Mouse (Mus musculus) CH12.LX (cell line): ENCODE measurements around the gene Zfyve28. TPM values are rescaled to one million over a fixed set of nuclear protein-coding genes. Genes with fewer than 3 reads are reported as not detected.

Experiments
- DNase-seq: peaks from one replicate; pipeline ENCODE4 v3.0.0-alpha.2; 2013; ENCODE audit errors: extremely low read depth
- H3K27ac ChIP-seq: 2 replicates; pipeline ENCODE4 v1.5.1; 2012; ENCODE audit warnings: low read depth, mild to moderate bottlenecking, control low read depth, moderate library complexity; ENCODE audit not compliant: insufficient read depth
- H3K27me3 ChIP-seq: replicated peaks from 2 replicates; pipeline ENCODE3; 2012; ENCODE audit warnings: inconsistent platforms
- H3K36me3 ChIP-seq, 2 experiments: replicated peaks in 1 of 2; 2 replicates each; pipeline versions ENCODE3 to v1.6.1; 2012; ENCODE audit warnings: inconsistent platforms in 1 of 2, low read length in 1 of 2, mild to moderate bottlenecking in 1 of 2, mixed read lengths in 1 of 2, moderate library complexity in 1 of 2; ENCODE audit not compliant: control insufficient read depth in 1 of 2, insufficient read depth in 1 of 2
- H3K4me1 ChIP-seq, 2 experiments: 2 replicates each; pipeline ENCODE4 v1.6.1; 2012; ENCODE audit warnings: inconsistent platforms in 1 of 2, moderate library complexity in 1 of 2; ENCODE audit not compliant: insufficient read depth in 2 of 2, control insufficient read depth in 1 of 2
- H3K4me2 ChIP-seq: 2 replicates; pipeline ENCODE4 v1.6.1; 2012; ENCODE audit warnings: low read depth, mild to moderate bottlenecking, control low read depth; ENCODE audit not compliant: poor library complexity, insufficient read depth, severe bottlenecking
- H3K4me3 ChIP-seq, 3 experiments: fragments of 150-350 bp in 1 of 3; sonication (generic) in 1 of 3; replicated peaks in 1 of 3; 2 replicates each; pipeline versions ENCODE3 to v1.5.1; 2011 to 2012; ENCODE audit warnings: low read depth in 2 of 3, low read length in 2 of 3, mild to moderate bottlenecking in 2 of 3, moderate library complexity in 2 of 3, control low read depth in 1 of 3, improper control_type of control experiment in 1 of 3, inconsistent platforms in 1 of 3, mixed read lengths in 1 of 3; ENCODE audit not compliant: poor library complexity in 1 of 3
- H3K79me2 ChIP-seq: replicated peaks from 2 replicates; pipeline ENCODE4 v1.6.1; 2012; ENCODE audit warnings: mild to moderate bottlenecking, moderate library complexity; ENCODE audit not compliant: control insufficient read depth, poor library complexity, insufficient read depth, severe bottlenecking; ENCODE audit errors: extremely low read depth
- H3K9ac ChIP-seq: 2 replicates; pipeline ENCODE4 v1.6.1; 2012; ENCODE audit warnings: low read depth, mild to moderate bottlenecking, control low read depth, moderate library complexity; ENCODE audit not compliant: insufficient read depth
- H3K9me3 ChIP-seq: replicated peaks from 2 replicates; pipeline ENCODE3; 2012; ENCODE audit warnings: low read length, inconsistent platforms, mixed read lengths
- BHLHE40 ChIP-seq: IDR thresholded peaks from 2 replicates; pipeline ENCODE4 v1.6.1; 2011; ENCODE audit warnings: mild to moderate bottlenecking, low read depth, low read length, improper control_type of control experiment
- CHD1 ChIP-seq: IDR thresholded peaks from 2 replicates; pipeline ENCODE4 v1.6.1; 2012; ENCODE audit warnings: low read depth, low read length, improper control_type of control experiment, inconsistent platforms
- CTCF ChIP-seq, 2 experiments: IDR thresholded peaks in 1 of 2; conservative IDR thresholded peaks in 1 of 2; 2 replicates each; pipeline ENCODE4 v1.5.1; 2011 to 2012; ENCODE audit warnings: low read depth in 2 of 2, low read length in 2 of 2, improper control_type of control experiment in 1 of 2, inconsistent platforms in 1 of 2, mild to moderate bottlenecking in 1 of 2, moderate library complexity in 1 of 2
- E2F4 ChIP-seq: IDR thresholded peaks from 2 replicates; pipeline ENCODE4 v1.6.1; 2011; ENCODE audit warnings: low read depth, low read length, improper control_type of control experiment; ENCODE audit not compliant: insufficient replicate concordance
- ELF1 ChIP-seq: IDR thresholded peaks from 2 replicates; pipeline ENCODE4 v1.6.1; 2014; ENCODE audit warnings: low read depth, mild to moderate bottlenecking, inconsistent platforms, low read length, improper control_type of control experiment
- ETS1 ChIP-seq: conservative IDR thresholded peaks from 2 replicates; pipeline ENCODE4 v1.6.1; 2012; ENCODE audit warnings: low read depth, mild to moderate bottlenecking, inconsistent platforms, low read length, improper control_type of control experiment, moderate library complexity
- GABPA ChIP-seq: IDR thresholded peaks from 2 replicates; pipeline ENCODE4 v1.6.1; 2012; ENCODE audit warnings: low read depth, low read length, improper control_type of control experiment, inconsistent platforms; ENCODE audit not compliant: insufficient replicate concordance
- HCFC1 ChIP-seq: IDR thresholded peaks from 2 replicates; pipeline ENCODE4 v1.6.1; 2012; ENCODE audit warnings: low read depth, mild to moderate bottlenecking, inconsistent platforms, low read length, improper control_type of control experiment
- IRF4 ChIP-seq: IDR thresholded peaks from 2 replicates; pipeline ENCODE4 v1.6.1; 2014; ENCODE audit warnings: low read depth, mild to moderate bottlenecking, inconsistent platforms, low read length, improper control_type of control experiment
- JUN ChIP-seq: IDR thresholded peaks from 2 replicates; pipeline ENCODE4 v1.6.1; 2011; ENCODE audit warnings: low read depth, mild to moderate bottlenecking, low read length, improper control_type of control experiment, moderate library complexity; ENCODE audit not compliant: insufficient read depth
- KAT2A ChIP-seq: IDR thresholded peaks from 2 replicates; pipeline ENCODE4 v1.6.1; 2012; ENCODE audit warnings: low read length, improper control_type of control experiment, inconsistent platforms; ENCODE audit not compliant: insufficient replicate concordance
- MAFK ChIP-seq: IDR thresholded peaks from 2 replicates; pipeline ENCODE4 v1.6.1; 2011; ENCODE audit warnings: low read length, improper control_type of control experiment; ENCODE audit not compliant: insufficient replicate concordance
- MAX ChIP-seq: IDR thresholded peaks from 2 replicates; pipeline ENCODE4 v1.6.1; 2011; ENCODE audit warnings: low read length, improper control_type of control experiment
- MEF2A ChIP-seq: IDR thresholded peaks from 2 replicates; pipeline ENCODE4 v1.6.1; 2014; ENCODE audit warnings: low read depth, mild to moderate bottlenecking, inconsistent platforms, low read length, improper control_type of control experiment, borderline replicate concordance
- MYC ChIP-seq: IDR thresholded peaks from 2 replicates; pipeline ENCODE4 v1.6.1; 2011; ENCODE audit warnings: low read depth, mild to moderate bottlenecking, improper control_type of control experiment, low read length
- NRF1 ChIP-seq: IDR thresholded peaks from 2 replicates; pipeline ENCODE4 v1.6.1; 2014; ENCODE audit warnings: low read depth, mild to moderate bottlenecking, inconsistent platforms, low read length, improper control_type of control experiment, moderate library complexity
- RAD21 ChIP-seq: IDR thresholded peaks from 2 replicates; pipeline ENCODE4 v1.6.1; 2011; ENCODE audit warnings: low read depth, mild to moderate bottlenecking, low read length, improper control_type of control experiment, moderate library complexity
- RCOR1 ChIP-seq: conservative IDR thresholded peaks from 2 replicates; pipeline ENCODE4 v1.6.1; 2012; ENCODE audit warnings: low read depth, mild to moderate bottlenecking, inconsistent platforms, low read length, improper control_type of control experiment
- SIN3A ChIP-seq: IDR thresholded peaks from 2 replicates; pipeline ENCODE4 v1.6.1; 2012; ENCODE audit warnings: low read length, improper control_type of control experiment, inconsistent platforms
- SMC3 ChIP-seq: IDR thresholded peaks from 2 replicates; pipeline ENCODE4 v1.6.1; 2011; ENCODE audit warnings: low read depth, low read length, improper control_type of control experiment
- TBP ChIP-seq: conservative IDR thresholded peaks from 2 replicates; pipeline ENCODE4 v1.6.1; 2011; ENCODE audit warnings: low read depth, low read length, improper control_type of control experiment
- TCF12 ChIP-seq: IDR thresholded peaks from 2 replicates; pipeline ENCODE4 v1.6.1; 2014; ENCODE audit warnings: low read depth, mild to moderate bottlenecking, inconsistent platforms, low read length, improper control_type of control experiment
- ZC3H11A ChIP-seq: IDR thresholded peaks from 2 replicates; pipeline ENCODE4 v1.6.1; 2012; ENCODE audit warnings: low read depth, mild to moderate bottlenecking, inconsistent platforms, low read length, improper control_type of control experiment
- dilution Hi-C: fragments of 300-500 bp; cut with MboI; formaldehyde crosslinking; loops from 2 replicates; pipeline ENCODE4 v1.14.3; 2020; ENCODE audit warnings: low sequenced_read_pairs; ENCODE audit not compliant: extremely low pct_unique_long_range_greater_than_20kb, extremely low pct_ligation_motif_present
- in situ Hi-C: fragments of 300-500 bp; cut with MboI; formaldehyde crosslinking; loops from 3 replicates; pipeline ENCODE4 v1.14.3; 2019; ENCODE audit warnings: low sequenced_read_pairs, low pct_ligation_motif_present, low pct_unique_long_range_greater_than_20kb, mixed read lengths
- polyA plus RNA-seq: library from polyadenylated mRNA; unstranded; fragments of >175 nt; gene quantifications from 2 replicates; pipeline ENCODE4 v1.2.1, GENCODE M21; 2012; ENCODE audit warnings: low read depth; ENCODE audit not compliant: insufficient read length
- total RNA-seq, 2 experiments: library from RNA; depleted of rRNA; stranded (reverse); fragments of 300-350 nt in 1 of 2; fragments of >200 nt in 1 of 2; gene quantifications; 2 replicates each; pipeline ENCODE4 v1.2.3; 2012 to 2014

Gene Zfyve28
- total and polyA plus RNA-seq, 3 experiments, result 1.7 to 2.8 (median 2.0) TPM

DNA sequence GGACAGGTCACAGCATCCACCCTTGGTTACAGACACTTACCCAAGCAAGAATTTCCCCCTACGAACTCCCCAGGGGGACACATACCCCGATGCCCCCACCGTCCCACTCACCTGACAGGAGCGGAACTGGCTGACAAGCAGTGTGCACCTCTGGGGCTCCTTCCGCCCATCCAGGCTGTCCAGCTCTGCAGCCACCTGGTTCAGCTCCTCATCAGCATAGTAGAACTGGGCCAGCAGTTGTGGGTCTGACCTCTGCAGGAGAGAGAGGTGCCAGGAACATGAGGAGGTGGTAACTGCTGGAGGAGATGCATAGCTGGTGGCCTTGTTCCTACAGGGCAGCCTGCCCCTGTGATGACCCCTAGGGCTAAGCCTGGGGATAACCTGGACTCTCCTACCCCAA lies 45.2 kb downstream of the Zfyve28 start:
- dilution Hi-C loops, result no loop called here
- Histone ChIP-seq H3K27ac (no peak overlapping the region), H3K4me1 (peaks cover 17 to 60% of the 10 kb centered on the region in 2 experiments), H3K36me3 (no peaks in the 10 kb centered on the region), H3K4me3 (no peak overlapping the region), H3K79me2 (no peaks in the 10 kb centered on the region), H3K4me2 (no peak overlapping the region), H3K27me3 (no peaks in the 10 kb centered on the region), H3K9ac (no peak overlapping the region), H3K9me3 (no peaks in the 10 kb centered on the region)
- in situ Hi-C loops, result no loop called here
- DNase-seq, result no peak
- TF ChIP-seq SMC3 (no peak), MAFK (no peak), JUN (no peak), NRF1 (no peak), RAD21 (no peak), E2F4 (no peak), MEF2A (no peak), CHD1 (no peak), HCFC1 (no peak), MYC (no peak), KAT2A (no peak)
- TF ChIP-seq, all 38 proteins: peak for 0

DNA sequence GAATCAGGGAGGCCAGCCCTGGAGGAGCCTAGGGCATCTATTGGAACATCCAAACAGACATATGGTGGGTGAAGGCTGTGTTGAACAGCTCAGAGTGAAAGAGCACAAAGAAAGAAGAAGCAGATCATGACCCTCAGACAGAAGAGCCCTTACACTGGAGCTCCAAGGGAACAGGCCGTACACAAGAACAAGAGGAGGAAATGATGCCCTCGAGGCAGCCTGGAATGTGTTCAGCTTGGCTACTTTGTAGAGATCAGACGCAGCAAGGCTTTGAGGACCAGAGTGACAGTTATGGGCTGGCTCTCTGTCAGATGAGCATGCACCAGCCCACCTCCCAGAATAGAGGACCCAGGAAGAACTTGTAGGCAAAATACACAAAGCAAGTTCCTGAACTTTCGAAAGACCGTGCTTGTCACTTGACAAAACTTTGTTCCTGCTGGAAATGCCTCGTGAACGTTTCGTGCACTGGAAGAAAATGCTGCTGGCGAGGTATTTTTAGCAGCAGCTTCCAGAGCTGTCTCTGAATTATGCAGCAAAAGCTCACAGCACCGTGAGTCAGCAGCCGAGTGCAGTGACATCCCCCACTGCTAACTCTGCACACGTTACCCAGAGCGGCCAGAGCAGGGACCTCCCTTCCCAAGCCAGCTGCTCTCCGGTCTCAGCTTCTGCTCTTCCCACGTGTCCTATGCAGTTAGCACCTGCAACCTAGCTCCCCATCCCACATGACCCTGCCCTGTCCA lies 45.9 kb downstream of the Zfyve28 start:
- Histone ChIP-seq H3K27ac (no peak overlapping the region), H3K9ac (no peak overlapping the region), H3K9me3 (no peaks in the 10 kb centered on the region)
- in situ Hi-C loops, result no loop called here
- TF ChIP-seq TBP (no peak), RAD21 (no peak), ELF1 (no peak), MAX (peak; percentile 32; the same call in 1 of the 2 replicates), RCOR1 (no peak), TCF12 (0 out of 2 replicates have a peak, but pooled peaks have one; percentile 28), CTCF (conservative IDR thresholded peaks at IDR 0.05 in 1 of 2, IDR thresholded peaks at IDR 0.05 in 1 of 2; ENCODE audit: low read depth in 2 of 2, low read length in 2 of 2) (no peak), MEF2A (peak; percentile 75), GABPA (no peak), ETS1 (peak; percentile 33; the same call in 1 of the 2 replicates), BHLHE40 (peak; percentile 36; the same call in 1 of the 2 replicates), HCFC1 (no peak), CHD1 (no peak), ZC3H11A (no peak), SIN3A (no peak), IRF4 (0 out of 2 replicates have a peak, but pooled peaks have one; percentile 23)
- TF ChIP-seq, all 38 proteins: peak for 6
- H3K27me3 ChIP-seq, result no peaks in the 10 kb centered on the region
- dilution Hi-C loops, result no loop called here
- H3K4me3 ChIP-seq, result no peak overlapping the region
- peaks cover 17 to 67% of the 10 kb centered on the region in 2 experiments for H3K4me1 ChIP-seq
- 0 out of 2 replicates have a peak overlapping the region, but pooled peaks have one; percentile 12 for H3K4me2 ChIP-seq
- H3K36me3 ChIP-seq, result no peaks in the 10 kb centered on the region
- no peaks in the 10 kb centered on the region for H3K79me2 ChIP-seq
- DNase-seq, result peak; percentile 66
